Mouse (Mus musculus): ENCODE measurements at regions not wholly inside any gene's neighbourhood (a gene's known extent, or its start where the extent isn't known, plus 50 kb on each side); places are given as distances from the start of the nearest gene placed in this dataset.
"Not testable (repeated sequence)": the region's sequence is repeated elsewhere in the genome, so short reads cannot be mapped to it uniquely, and the experiment has no call there.

DNA sequence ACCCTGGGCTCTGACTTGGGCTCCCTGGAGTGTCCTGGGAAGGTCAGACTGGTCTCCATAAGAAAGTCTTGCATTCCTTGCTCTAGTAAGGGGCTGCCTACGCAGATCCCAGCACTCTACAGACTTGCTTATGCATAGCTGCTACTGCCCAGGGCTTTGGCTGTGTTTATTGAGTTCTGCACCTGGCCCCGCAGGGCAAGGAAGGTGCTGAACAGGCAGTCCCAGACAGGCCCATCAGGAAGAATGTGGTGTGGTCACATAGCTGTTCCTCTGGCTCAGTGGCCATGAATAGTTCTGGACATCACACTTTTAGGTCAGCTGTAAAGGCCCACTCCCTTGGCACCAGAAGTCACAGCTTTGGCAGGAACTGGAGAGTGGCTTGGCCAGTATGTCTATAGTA, 70.6 kb downstream of the Cryaa start:
- H3K4me3 ChIP-seq (ENCODE audit: insufficient read depth, low read length), result no peak overlapping the region
- H3K27ac ChIP-seq (ENCODE audit: insufficient read depth, low read length), result no peak overlapping the region
- TF ChIP-seq CTCF (IDR thresholded peaks at IDR 0.05; ENCODE audit: extremely low read depth, insufficient read depth, low read length) (no peak), POLR2A (IDR thresholded peaks at IDR 0.05; ENCODE audit: extremely low read depth, insufficient read depth, low read length) (no peak)
- 0 out of 2 replicates have a peak, but pooled peaks cover 3% of the 10 kb centered on the region for H3K4me1 ChIP-seq (ENCODE audit: control insufficient read depth, insufficient read depth, low read length)

DNA sequence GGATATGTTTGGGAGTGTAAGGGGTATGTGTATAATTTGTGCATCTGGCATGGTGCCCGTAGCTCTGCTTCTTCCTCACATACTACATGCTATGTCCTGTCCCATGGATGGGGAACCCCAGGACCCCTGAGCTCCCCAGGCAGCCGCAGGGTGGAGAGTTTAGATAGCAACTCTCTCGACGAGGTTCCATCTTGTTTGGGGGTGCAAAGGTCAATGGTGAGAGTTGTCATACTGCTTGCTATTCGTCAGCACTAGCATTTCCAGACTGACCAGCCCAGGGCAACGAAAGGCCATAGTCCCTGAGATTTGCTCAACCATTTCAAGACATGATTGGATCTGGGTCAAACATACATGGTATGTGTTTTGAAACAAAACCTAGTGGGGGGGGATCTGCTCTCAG, 71.4 kb downstream of the Cryaa start:
- Histone ChIP-seq H3K4me3 (ENCODE audit: insufficient read depth, low read length) (no peak overlapping the region), H3K4me1 (ENCODE audit: control insufficient read depth, insufficient read depth, low read length) (0 out of 2 replicates have a peak, but pooled peaks cover 3% of the 10 kb centered on the region), H3K27ac (ENCODE audit: insufficient read depth, low read length) (no peak overlapping the region)
- TF ChIP-seq CTCF (IDR thresholded peaks at IDR 0.05; ENCODE audit: extremely low read depth, insufficient read depth, low read length) (no peak), POLR2A (IDR thresholded peaks at IDR 0.05; ENCODE audit: extremely low read depth, insufficient read depth, low read length) (no peak)

DNA sequence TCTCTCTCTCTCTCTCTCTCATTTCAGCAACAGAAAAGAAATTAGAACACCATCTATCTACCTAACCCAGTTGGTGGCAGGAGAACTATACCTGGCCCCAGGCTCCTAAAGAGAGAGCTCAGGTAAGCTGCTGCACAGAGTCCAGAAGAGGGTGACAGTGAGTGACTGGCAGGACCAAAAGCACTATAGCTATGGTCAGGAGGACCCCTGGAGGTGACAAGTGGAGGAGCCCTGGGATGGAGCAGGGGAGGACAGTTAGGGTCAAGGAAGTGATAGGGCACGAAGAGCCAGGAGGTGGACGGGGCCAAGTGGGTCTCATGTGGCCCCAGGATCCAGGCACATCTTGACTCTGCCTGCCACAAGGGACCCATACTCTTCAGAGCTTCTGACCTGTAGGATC, 73.7 kb downstream of the Cryaa start:
- TF ChIP-seq POLR2A (IDR thresholded peaks at IDR 0.05; ENCODE audit: extremely low read depth, insufficient read depth, low read length), result no peak
- no peak; the same call in 1 of the 2 replicates for TF ChIP-seq CTCF (IDR thresholded peaks at IDR 0.05; ENCODE audit: extremely low read depth, insufficient read depth, low read length)
- no peak overlapping the region for H3K4me3 ChIP-seq (ENCODE audit: insufficient read depth, low read length)
- H3K27ac ChIP-seq (ENCODE audit: insufficient read depth, low read length), result no peak overlapping the region
- H3K4me1 ChIP-seq (ENCODE audit: control insufficient read depth, insufficient read depth, low read length), result 0 out of 2 replicates have a peak, but pooled peaks cover 3% of the 10 kb centered on the region

DNA sequence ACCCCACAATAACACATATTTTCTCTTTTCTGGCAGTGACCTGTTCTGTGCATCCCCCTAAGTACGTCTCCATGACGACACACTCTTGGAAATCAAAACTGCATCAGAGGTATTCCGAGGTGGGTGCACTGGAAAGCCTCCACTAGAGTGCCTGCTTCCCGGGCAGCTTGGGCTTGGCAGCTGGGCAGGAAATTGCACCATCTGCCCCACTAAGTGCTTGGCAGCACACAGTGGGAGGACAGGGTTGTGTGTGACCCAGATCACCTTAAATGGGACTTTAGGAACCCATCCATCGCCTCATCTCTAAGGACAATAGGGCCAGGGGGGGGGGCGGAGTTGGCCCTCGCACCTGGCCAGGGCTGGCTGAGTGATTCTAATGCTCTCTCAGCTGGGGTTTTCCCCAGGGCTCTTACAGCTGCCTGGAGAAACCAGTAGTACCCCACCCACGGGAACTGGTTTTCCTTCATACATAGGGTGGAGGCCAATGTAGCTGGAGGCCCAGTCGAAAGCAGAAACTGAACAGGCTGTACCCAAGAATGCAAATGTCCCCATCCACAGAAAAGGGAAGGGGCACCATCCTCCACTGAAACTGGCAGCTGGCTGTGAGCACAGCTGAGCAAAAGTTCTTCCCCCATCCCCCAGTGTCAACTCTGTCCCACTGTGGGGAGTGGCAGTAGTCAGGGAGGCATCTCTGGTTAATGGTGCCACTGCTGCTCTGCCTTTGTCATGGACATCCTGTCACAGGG, 75.7 kb downstream of the Cryaa start:
- no peak overlapping the region for H3K4me3 ChIP-seq (ENCODE audit: insufficient read depth, low read length)
- no peak overlapping the region for H3K27ac ChIP-seq (ENCODE audit: insufficient read depth, low read length)
- TF ChIP-seq CTCF (IDR thresholded peaks at IDR 0.05; ENCODE audit: extremely low read depth, insufficient read depth, low read length), result no peak
- H3K4me1 ChIP-seq (ENCODE audit: control insufficient read depth, insufficient read depth, low read length), result no peaks in the 10 kb centered on the region

DNA sequence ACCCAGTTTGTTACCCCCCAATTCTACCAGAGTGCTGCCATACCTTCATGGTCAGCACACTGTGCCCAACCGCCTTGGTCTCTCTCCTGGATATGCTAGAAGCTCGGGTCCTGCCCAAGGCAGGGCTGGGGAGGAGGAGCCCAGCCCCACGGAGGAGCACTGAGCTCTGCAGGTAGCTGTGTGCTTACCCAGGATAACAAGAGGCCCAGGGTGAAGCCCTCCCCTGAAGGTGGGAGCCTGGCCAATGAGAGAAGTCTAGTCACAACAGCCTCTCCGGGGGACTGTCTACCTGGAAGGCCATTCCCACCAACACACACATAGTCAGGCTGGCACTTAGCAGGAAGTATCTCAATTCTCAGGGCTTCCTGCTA, 76.2 kb downstream of the Cryaa start:
- TF ChIP-seq CTCF (IDR thresholded peaks at IDR 0.05; ENCODE audit: extremely low read depth, insufficient read depth, low read length) (no peak), POLR2A (IDR thresholded peaks at IDR 0.05; ENCODE audit: extremely low read depth, insufficient read depth, low read length) (no peak)
- H3K4me3 ChIP-seq (ENCODE audit: insufficient read depth, low read length), result no peak overlapping the region
- H3K27ac ChIP-seq (ENCODE audit: insufficient read depth, low read length), result no peak overlapping the region
- H3K4me1 ChIP-seq (ENCODE audit: control insufficient read depth, insufficient read depth, low read length), result no peaks in the 10 kb centered on the region

DNA sequence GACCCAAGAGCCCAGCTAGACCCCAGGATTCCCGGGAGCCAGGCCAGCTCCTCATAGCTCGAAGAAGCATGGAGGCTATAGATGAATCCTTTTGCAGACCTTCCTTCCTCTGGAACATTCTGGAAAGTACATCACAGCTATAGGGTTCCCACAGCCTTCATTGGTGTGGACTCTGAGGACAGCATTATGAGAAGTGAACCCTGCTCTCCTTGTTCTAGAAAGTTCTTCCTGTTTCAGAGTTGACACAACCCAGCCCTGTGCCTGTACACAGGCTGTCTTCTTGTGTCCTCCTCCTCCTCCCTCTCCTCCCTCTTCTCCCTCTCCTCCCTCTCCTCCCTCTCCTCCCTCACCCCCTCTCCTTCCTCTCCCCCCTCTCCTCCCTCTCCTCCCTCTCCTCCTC, 82.9 kb downstream of the Cryaa start:
- no peaks in the 10 kb centered on the region for H3K4me1 ChIP-seq (ENCODE audit: control insufficient read depth, insufficient read depth, low read length)
- no peak overlapping the region for H3K4me3 ChIP-seq (ENCODE audit: insufficient read depth, low read length)
- TF ChIP-seq CTCF (IDR thresholded peaks at IDR 0.05; ENCODE audit: extremely low read depth, insufficient read depth, low read length) (no peak), POLR2A (IDR thresholded peaks at IDR 0.05; ENCODE audit: extremely low read depth, insufficient read depth, low read length) (no peak)
- H3K27ac ChIP-seq (ENCODE audit: insufficient read depth, low read length), result no peak overlapping the region

DNA sequence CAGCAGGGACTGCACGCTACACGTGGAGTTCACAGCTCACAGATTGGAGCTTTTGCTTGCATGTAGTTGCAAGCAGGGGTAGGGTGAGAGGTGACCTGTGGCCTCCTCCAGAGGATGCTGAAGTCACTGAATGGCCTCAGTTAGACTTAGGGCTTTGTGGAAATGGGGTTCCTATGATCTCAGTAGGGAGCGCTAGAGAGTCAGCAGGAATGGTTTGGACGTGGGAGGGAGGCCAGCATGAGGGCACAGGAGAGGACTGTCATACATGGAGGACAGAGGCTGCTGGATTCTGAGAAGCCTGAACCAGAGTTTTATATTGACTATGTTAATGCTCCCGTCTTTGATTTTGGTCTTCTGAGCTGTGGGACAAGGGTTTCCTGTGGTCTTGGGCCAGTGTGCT, 85.5 kb downstream of the Cryaa start:
- Histone ChIP-seq H3K4me1 (ENCODE audit: control insufficient read depth, insufficient read depth, low read length) (peaks cover 5% of the 10 kb centered on the region), H3K27ac (ENCODE audit: insufficient read depth, low read length) (no peak overlapping the region), H3K4me3 (ENCODE audit: insufficient read depth, low read length) (no peak overlapping the region)
- TF ChIP-seq CTCF (IDR thresholded peaks at IDR 0.05; ENCODE audit: extremely low read depth, insufficient read depth, low read length) (peak; percentile 22; the same call in 1 of the 2 replicates), POLR2A (IDR thresholded peaks at IDR 0.05; ENCODE audit: extremely low read depth, insufficient read depth, low read length) (no peak)

DNA sequence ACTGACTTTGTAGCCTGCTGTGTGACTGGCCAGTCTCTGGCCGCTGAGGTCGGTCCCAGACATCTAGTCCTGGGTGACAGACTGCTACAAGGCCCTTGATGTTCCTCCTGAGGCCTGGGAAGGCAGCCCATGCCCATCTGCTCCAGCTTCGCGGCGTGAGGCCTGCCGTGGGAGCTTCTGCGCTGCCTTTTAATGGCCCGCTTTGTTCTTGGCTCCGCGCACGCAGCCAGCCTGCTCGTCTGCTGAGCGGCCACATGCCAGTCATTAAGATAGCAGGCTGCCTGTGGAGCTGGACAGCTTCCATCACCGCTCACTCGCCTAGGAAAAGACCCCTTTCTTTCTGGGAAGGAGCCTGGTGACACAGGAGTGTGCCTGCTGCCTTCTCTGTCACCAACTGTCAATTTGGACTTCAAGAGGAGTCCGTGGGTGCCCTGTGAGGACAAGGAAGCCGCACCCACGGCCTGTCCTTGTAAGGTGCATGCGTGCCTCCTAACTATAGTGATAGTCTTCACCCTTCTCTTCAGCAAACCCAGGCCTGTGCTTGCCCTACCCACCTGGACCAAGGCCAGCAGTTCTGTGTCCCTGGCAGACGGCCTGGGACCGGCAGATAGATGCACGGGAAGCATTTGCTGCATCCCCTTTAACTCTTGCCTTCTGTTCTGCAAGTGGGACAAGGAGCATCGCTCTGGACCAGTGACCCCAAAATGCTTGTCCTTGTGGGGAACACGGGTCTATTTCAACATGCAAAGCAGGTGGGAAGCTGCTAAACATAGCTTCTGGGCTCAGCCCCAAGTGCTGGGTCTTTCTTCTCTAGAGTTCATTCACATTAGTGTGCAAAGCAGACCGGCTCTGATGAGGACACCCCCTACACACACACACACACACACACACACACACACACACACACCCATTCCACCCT, 88.6 kb downstream of the Sik1 start:
- TF ChIP-seq POLR2A (IDR thresholded peaks at IDR 0.05; ENCODE audit: extremely low read depth, insufficient read depth, low read length) (no peak), CTCF (IDR thresholded peaks at IDR 0.05; ENCODE audit: extremely low read depth, insufficient read depth, low read length) (no peak)
- Histone ChIP-seq H3K4me1 (ENCODE audit: control insufficient read depth, insufficient read depth, low read length) (peaks cover 5% of the 10 kb centered on the region), H3K4me3 (ENCODE audit: insufficient read depth, low read length) (no peak overlapping the region), H3K27ac (ENCODE audit: insufficient read depth, low read length) (no peak overlapping the region)

DNA sequence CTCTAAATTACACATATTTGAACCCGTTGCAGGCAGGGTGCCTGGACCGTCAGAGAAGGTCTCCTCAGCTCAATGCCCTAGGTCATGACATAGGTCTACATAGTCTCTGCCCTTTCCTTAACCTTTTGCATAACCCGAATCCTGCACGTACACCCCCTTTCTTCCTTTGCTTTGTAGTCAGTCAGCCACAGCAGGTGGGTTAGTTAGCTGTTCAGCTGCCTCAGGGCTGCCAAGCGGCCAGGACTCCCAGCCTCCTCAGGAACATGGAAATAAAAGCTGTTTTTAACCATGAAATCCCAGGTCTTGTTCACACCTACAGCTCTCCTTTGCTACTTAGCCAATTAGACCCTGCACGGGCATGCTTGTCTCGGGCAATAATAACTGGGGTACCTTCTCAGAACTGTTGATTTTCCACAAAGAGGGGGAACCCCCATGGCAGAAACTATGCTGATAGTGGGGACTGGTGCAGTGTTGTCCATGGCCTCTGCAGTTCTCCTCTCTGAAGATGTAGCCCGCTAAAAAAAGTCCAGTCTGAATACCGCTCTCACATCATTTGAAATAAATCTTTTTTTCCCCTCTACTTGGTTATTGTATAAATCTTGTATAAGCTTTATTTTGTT, 83.3 kb downstream of the Sik1 start:
- Histone ChIP-seq H3K27ac (ENCODE audit: insufficient read depth, low read length) (no peak overlapping the region), H3K4me3 (ENCODE audit: insufficient read depth, low read length) (no peak overlapping the region), H3K4me1 (ENCODE audit: control insufficient read depth, insufficient read depth, low read length) (no peaks in the 10 kb centered on the region; the same call in 1 of the 2 replicates)
- TF ChIP-seq CTCF (IDR thresholded peaks at IDR 0.05; ENCODE audit: extremely low read depth, insufficient read depth, low read length), result no peak
- no peak for TF ChIP-seq POLR2A (IDR thresholded peaks at IDR 0.05; ENCODE audit: extremely low read depth, insufficient read depth, low read length)

DNA sequence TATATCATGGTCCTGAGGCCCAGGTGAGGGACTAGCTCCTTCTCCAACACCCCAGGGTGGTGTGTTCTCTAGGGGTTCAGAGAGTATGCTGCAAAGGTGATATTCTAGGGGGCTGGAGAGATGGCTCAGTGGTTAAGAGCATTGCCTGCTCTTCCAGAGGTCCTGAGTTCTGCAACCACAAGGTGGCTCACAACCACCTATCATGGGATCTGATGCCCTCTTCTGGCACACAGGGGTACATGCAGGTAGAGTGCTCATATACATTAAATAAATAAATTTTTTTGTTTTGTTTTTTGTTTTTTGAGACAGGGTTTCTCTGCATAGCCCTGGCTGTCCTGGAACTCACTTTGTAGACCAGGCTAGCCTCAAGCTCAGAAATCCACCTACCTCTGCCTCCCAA, 81.7 kb downstream of the Sik1 start:
- not testable (repeated sequence) for H3K4me1 ChIP-seq (ENCODE audit: control insufficient read depth, insufficient read depth, low read length); H3K27ac ChIP-seq (ENCODE audit: insufficient read depth, low read length); H3K4me3 ChIP-seq (ENCODE audit: insufficient read depth, low read length)
